Mouse (Mus musculus): ENCODE data around the gene Gdf15. TPM values are rescaled to one million over a fixed set of nuclear protein-coding genes. Genes with fewer than 3 reads are reported as not detected.
A peak's percentile ranks its signal among the peaks of the same experiment; 100 is the strongest.

Gene Gdf15
- polyA plus RNA-seq (2015; fragmentation: Nextera tagmentation; extraction: Ambion mirVana) = 0.30 and 0.33 TPM in 2 replicates

- Histone ChIP-seq H3K4me2 (replicated peaks; ENCODE audit: low read depth) (peak within 1 kb of the TSS; percentile 17; the same call in 1 of the 2 replicates), H3K9ac (ENCODE audit: low read length) (peak within 1 kb of the TSS; percentile 35)
These were observed at the start of gene Gdf15 for GRCm38 (mm10) chr8:70632346-70632892. TSS of gene Gdf15 (minus strand) at chr8:70632456.

GRCm38 (mm10) chr8:70681410-70681809 is 49.2 kb upstream of the Gdf15 start:
- no peak overlapping the region for H3K9ac ChIP-seq (ENCODE audit: low read length)
- DNase-seq (ENCODE audit: low spot score) = no peak
- 50% methylated on average over 3 of the region's 3 CpGs for WGBS

More at GRCm38 (mm10) chr8:70632346-70632892, at the start of gene Gdf15:
- no peak for ATAC-seq (ENCODE audit: low FRiP score, low TSS enrichment)
- Histone ChIP-seq H3K9me3 (ENCODE audit: control insufficient read depth, low read length) (no peaks in the 10 kb centered on the region), H3K27ac (replicated peaks) (no peak within 1 kb of the TSS), H3K36me3 (ENCODE audit: control insufficient read depth, insufficient read depth, low read length) (no peaks in the 10 kb centered on the region), H3K27me3 (ENCODE audit: control insufficient read depth, insufficient read depth, low read length) (no peaks in the 10 kb centered on the region), H3K4me3 (ENCODE audit: low read depth, low read length) (no peak within 1 kb of the TSS), H3K4me1 (replicated peaks; ENCODE audit: control insufficient read depth, insufficient read depth) (peaks cover 10% of the 10 kb centered on the region; the same call in 1 of the 2 replicates)
- TF ChIP-seq CTCF (IDR thresholded peaks at IDR 0.05; ENCODE audit: low read depth) (no peak), EP300 (optimal IDR thresholded peaks at IDR 0.05) (no peak)
- whole genome bisulfite sequencing = 69% methylated on average over 6 of the region's 6 CpGs
- DNase-seq (ENCODE audit: low spot score) = no peak

GRCm38 (mm10) chr8:70680039-70680438 is 47.8 kb upstream of the Gdf15 start:
- peak overlapping the region; percentile 82 for H3K27ac ChIP-seq (replicated peaks)
- 39% methylated on average over 3 of the region's 3 CpGs for WGBS
- H3K27me3 ChIP-seq (ENCODE audit: control insufficient read depth, insufficient read depth, low read length) = no peaks in the 10 kb centered on the region
- 0 out of 2 replicates have a peak overlapping the region, but pooled peaks have one; percentile 8 for H3K9ac ChIP-seq (ENCODE audit: low read length)
- ATAC-seq (ENCODE audit: low FRiP score, low TSS enrichment) (peak; percentile 47), DNase-seq (ENCODE audit: low spot score) (peak; percentile 50)
- H3K4me2 ChIP-seq (replicated peaks; ENCODE audit: low read depth) = no peak overlapping the region
- H3K9me3 ChIP-seq (ENCODE audit: control insufficient read depth, low read length) = no peaks in the 10 kb centered on the region
- 0 out of 2 replicates have a peak, but pooled peaks cover 3% of the 10 kb centered on the region for H3K36me3 ChIP-seq (ENCODE audit: control insufficient read depth, insufficient read depth, low read length)
- no peak overlapping the region for H3K4me3 ChIP-seq (ENCODE audit: low read depth, low read length)
- TF ChIP-seq EP300 (optimal IDR thresholded peaks at IDR 0.05) (no peak), CTCF (IDR thresholded peaks at IDR 0.05; ENCODE audit: low read depth) (0 out of 2 replicates have a peak, but pooled peaks have one; percentile 1)
- H3K4me1 ChIP-seq (replicated peaks; ENCODE audit: control insufficient read depth, insufficient read depth) = peaks cover 4% of the 10 kb centered on the region

More at GRCm38 (mm10) chr8:70681410-70681809, 49.2 kb upstream of the Gdf15 start:
- Histone ChIP-seq H3K27me3 (ENCODE audit: control insufficient read depth, insufficient read depth, low read length) (no peaks in the 10 kb centered on the region), H3K4me2 (replicated peaks; ENCODE audit: low read depth) (no peak overlapping the region), H3K36me3 (ENCODE audit: control insufficient read depth, insufficient read depth, low read length) (0 out of 2 replicates have a peak, but pooled peaks cover 3% of the 10 kb centered on the region), H3K27ac (replicated peaks) (peak overlapping the region; percentile 91), H3K4me3 (ENCODE audit: low read depth, low read length) (no peak overlapping the region), H3K9me3 (ENCODE audit: control insufficient read depth, low read length) (no peaks in the 10 kb centered on the region), H3K4me1 (replicated peaks; ENCODE audit: control insufficient read depth, insufficient read depth) (peaks cover 4% of the 10 kb centered on the region)
- TF ChIP-seq EP300 (optimal IDR thresholded peaks at IDR 0.05) (no peak), CTCF (IDR thresholded peaks at IDR 0.05; ENCODE audit: low read depth) (no peak)
- no peak for ATAC-seq (ENCODE audit: low FRiP score, low TSS enrichment)

- no peaks in the 10 kb centered on the region for H3K9me3 ChIP-seq (ENCODE audit: control insufficient read depth, low read length)
- H3K27ac ChIP-seq (replicated peaks) = peak overlapping the region; percentile 82
- H3K36me3 ChIP-seq (ENCODE audit: control insufficient read depth, insufficient read depth, low read length) = 0 out of 2 replicates have a peak, but pooled peaks cover 3% of the 10 kb centered on the region
- H3K4me1 ChIP-seq (replicated peaks; ENCODE audit: control insufficient read depth, insufficient read depth) = peaks cover 4% of the 10 kb centered on the region
- no peaks in the 10 kb centered on the region for H3K27me3 ChIP-seq (ENCODE audit: control insufficient read depth, insufficient read depth, low read length)
- H3K9ac ChIP-seq (ENCODE audit: low read length) = no peak overlapping the region; the same call in 1 of the 2 replicates
- ATAC-seq (ENCODE audit: low FRiP score, low TSS enrichment) (peak; percentile 62), DNase-seq (ENCODE audit: low spot score) (peak; percentile 52)
- no peak overlapping the region for H3K4me2 ChIP-seq (replicated peaks; ENCODE audit: low read depth)
- WGBS = 67% methylated on average over 4 of the region's 4 CpGs
- TF ChIP-seq CTCF (IDR thresholded peaks at IDR 0.05; ENCODE audit: low read depth) = no peak
- TF ChIP-seq EP300 (optimal IDR thresholded peaks at IDR 0.05) = no peak
- H3K4me3 ChIP-seq (ENCODE audit: low read depth, low read length) = no peak overlapping the region
These were observed 47.1 kb upstream of the Gdf15 start for GRCm38 (mm10) chr8:70679404-70679803.

DNA sequence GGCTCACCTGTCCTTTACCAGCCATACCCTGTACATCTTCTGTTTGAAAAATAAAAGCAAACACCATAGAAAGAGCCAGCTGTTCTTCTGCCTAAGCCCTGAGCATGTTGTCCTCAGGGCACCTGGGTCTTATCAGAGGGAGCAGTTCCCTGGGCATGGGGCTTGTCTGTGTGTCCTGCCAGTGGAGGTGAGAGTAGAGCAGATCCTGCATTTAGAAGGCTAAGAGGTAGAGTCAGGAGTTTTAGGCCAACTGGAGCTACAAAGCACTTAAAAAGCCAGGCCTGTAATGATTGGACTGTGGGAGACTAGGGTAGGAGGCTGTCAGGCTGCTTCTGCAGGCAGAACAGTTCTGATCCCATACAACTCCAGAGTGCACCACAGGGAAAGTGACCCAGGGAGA is 46.4 kb upstream of the Gdf15 start:
- Histone ChIP-seq H3K9me3 (ENCODE audit: control insufficient read depth, low read length) (no peaks in the 10 kb centered on the region), H3K4me2 (replicated peaks; ENCODE audit: low read depth) (no peak overlapping the region), H3K4me3 (ENCODE audit: low read depth, low read length) (no peak overlapping the region), H3K27me3 (ENCODE audit: control insufficient read depth, insufficient read depth, low read length) (no peaks in the 10 kb centered on the region), H3K9ac (ENCODE audit: low read length) (no peak overlapping the region), H3K27ac (replicated peaks) (peak overlapping the region; percentile 82), H3K36me3 (ENCODE audit: control insufficient read depth, insufficient read depth, low read length) (0 out of 2 replicates have a peak, but pooled peaks cover 3% of the 10 kb centered on the region), H3K4me1 (replicated peaks; ENCODE audit: control insufficient read depth, insufficient read depth) (peaks cover 6% of the 10 kb centered on the region)
- DNase-seq (ENCODE audit: low spot score) (no peak), ATAC-seq (ENCODE audit: low FRiP score, low TSS enrichment) (no peak)
- TF ChIP-seq EP300 (optimal IDR thresholded peaks at IDR 0.05) (no peak), CTCF (IDR thresholded peaks at IDR 0.05; ENCODE audit: low read depth) (no peak)

DNA sequence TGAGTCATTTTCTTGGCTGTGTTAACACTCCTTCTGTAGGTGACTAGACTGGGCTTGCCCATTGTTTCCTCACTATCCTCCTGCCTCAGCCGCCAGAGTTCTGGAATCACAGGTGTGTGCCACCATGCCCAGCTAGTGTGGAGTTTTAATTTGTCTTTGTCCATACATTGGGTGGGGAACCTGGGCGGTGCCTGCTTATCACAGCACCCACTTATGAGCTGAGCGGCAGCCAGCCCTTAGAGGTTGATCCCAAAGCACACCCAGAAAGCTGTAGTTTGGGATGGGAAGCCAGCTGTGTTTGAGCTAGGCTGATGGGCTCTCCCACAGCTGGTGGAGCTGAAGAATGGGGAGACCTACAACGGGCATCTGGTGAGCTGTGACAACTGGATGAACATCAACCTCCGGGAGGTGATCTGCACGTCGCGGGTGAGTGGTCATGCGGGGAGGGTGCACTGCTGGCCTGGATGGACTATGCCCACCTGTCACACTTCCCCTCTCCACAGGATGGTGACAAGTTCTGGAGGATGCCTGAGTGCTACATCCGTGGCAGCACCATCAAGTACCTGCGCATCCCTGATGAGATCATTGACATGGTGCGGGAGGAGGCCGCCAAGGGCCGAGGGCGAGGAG is 45.3 kb upstream of the Gdf15 start:
- no peak overlapping the region for H3K4me3 ChIP-seq (ENCODE audit: low read depth, low read length)
- H3K9me3 ChIP-seq (ENCODE audit: control insufficient read depth, low read length) = no peaks in the 10 kb centered on the region
- peaks cover 7% of the 10 kb centered on the region for H3K4me1 ChIP-seq (replicated peaks; ENCODE audit: control insufficient read depth, insufficient read depth)
- H3K4me2 ChIP-seq (replicated peaks; ENCODE audit: low read depth) = no peak overlapping the region
- H3K36me3 ChIP-seq (ENCODE audit: control insufficient read depth, insufficient read depth, low read length) = 0 out of 2 replicates have a peak, but pooled peaks cover 3% of the 10 kb centered on the region
- no peak overlapping the region for H3K9ac ChIP-seq (ENCODE audit: low read length)
- 91% methylated on average over 15 of the region's 15 CpGs for WGBS
- TF ChIP-seq EP300 (optimal IDR thresholded peaks at IDR 0.05) (no peak), CTCF (IDR thresholded peaks at IDR 0.05; ENCODE audit: low read depth) (no peak)
- no peak overlapping the region for H3K27ac ChIP-seq (replicated peaks)
- DNase-seq (ENCODE audit: low spot score) (no peak), ATAC-seq (ENCODE audit: low FRiP score, low TSS enrichment) (no peak)
- H3K27me3 ChIP-seq (ENCODE audit: control insufficient read depth, insufficient read depth, low read length) = no peaks in the 10 kb centered on the region
